Comparison of ENCODE assay signal across 20 mouse cellular contexts in the genomic region with DNA sequence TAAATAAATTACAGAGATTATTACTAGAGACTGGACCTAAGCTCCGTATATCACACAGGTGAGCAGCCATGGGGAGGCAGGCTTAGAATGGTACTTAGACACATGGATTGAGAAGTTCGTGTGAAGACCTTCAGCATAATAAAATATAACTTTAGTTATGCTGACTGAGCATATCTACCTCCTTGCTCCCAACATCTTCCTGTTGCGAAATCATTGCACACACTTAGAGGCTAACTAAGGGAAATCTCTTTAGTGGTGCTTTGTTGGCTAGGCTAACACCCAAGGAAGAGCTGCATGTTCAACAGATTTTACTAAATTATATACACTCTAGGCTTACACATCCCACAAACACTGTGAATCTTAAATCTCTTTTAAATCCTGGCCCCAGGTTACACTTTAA. TPM values are rescaled to one million over a fixed set of nuclear protein-coding genes. Genes with fewer than 3 reads are reported as not detected.
"Had no signal": no experiment of that assay in that cellular context is flagged by ENCODE, and none has a peak within 500 bp of the region (broad histone marks: within the 10 kb centered on the region; RNA-seq: fewer than 3 reads in every experiment).

No protein-coding gene starts in this region.

- H3K4me3 ChIP-seq: kidney, embryonic 15.5 days; limb, embryonic 12.5 days; limb, embryonic 15.5 days; liver, embryonic 12.5 days; liver, embryonic 15.5 days; megakaryocyte, embryonic 14.5 days; midbrain, embryonic 10.5 days; midbrain, embryonic 13.5 days; myocyte; neural tube, embryonic 13.5 days had no signal

- DNase-seq: kidney, adult 8-10 months; kidney, postnatal 10 days; kidney, postnatal 36 days; left cerebral cortex, postnatal 4 days; lung, adult 2 months; lung, postnatal 14 days; lung, postnatal 4 days; thymus, adult 18-20 months; thymus, postnatal 36 days had no signal

- H3K9ac ChIP-seq: kidney, embryonic 15.5 days; limb, embryonic 12.5 days; limb, embryonic 15.5 days; liver, embryonic 12.5 days; liver, embryonic 15.5 days; midbrain, embryonic 13.5 days; neural tube, embryonic 13.5 days had no signal

- H3K36me3 ChIP-seq: kidney, embryonic 15.5 days; limb, embryonic 12.5 days; limb, embryonic 15.5 days; liver, embryonic 12.5 days; liver, embryonic 15.5 days; midbrain, embryonic 10.5 days; midbrain, embryonic 13.5 days; neural tube, embryonic 13.5 days had no signal

- H3K9me3 ChIP-seq: kidney, embryonic 15.5 days; limb, embryonic 15.5 days; liver, embryonic 12.5 days; liver, embryonic 15.5 days; midbrain, embryonic 10.5 days; midbrain, embryonic 13.5 days; neural tube, embryonic 13.5 days had no signal

- H3K4me1 ChIP-seq: limb, embryonic 12.5 days; limb, embryonic 15.5 days; liver, embryonic 12.5 days; liver, embryonic 15.5 days; midbrain, embryonic 10.5 days; midbrain, embryonic 13.5 days; neural tube, embryonic 13.5 days had no signal

- H3K27ac ChIP-seq: kidney, embryonic 15.5 days; limb, embryonic 12.5 days; limb, embryonic 15.5 days; liver, embryonic 12.5 days; liver, embryonic 15.5 days; midbrain, embryonic 10.5 days; midbrain, embryonic 13.5 days; neural tube, embryonic 13.5 days had no signal

RNA-seq across cellular contexts. Expression of a gene that starts 7.5 kb away (rescaled TPM):
- total RNA-seq: neutrophil, adult 5-6 weeks had no signal
